Mouse (Mus musculus): ENCODE data around the gene Capn13. TPM values are rescaled to one million over a fixed set of nuclear protein-coding genes. Genes with fewer than 3 reads are reported as not detected.

Capn13 gene
- total and polyA plus RNA-seq, 2 experiments from 2014 or later: 0.09 TPM; not detected in 1

GRCm38 (mm10) chr17:73416181-73416795 lies 15.6 kb upstream of the Capn13 start:
- Histone ChIP-seq H3K27ac (ENCODE audit: low read depth, low read length) (no peak overlapping the region), H3K4me3 (ENCODE audit: low read depth, low read length) (no peak overlapping the region), H3K9me3 (ENCODE audit: low read length) (no peaks in the 10 kb centered on the region), H3K27me3 (ENCODE audit: insufficient read depth, low read length) (no peaks in the 10 kb centered on the region), H3K4me1 (ENCODE audit: insufficient read depth, low read length) (0 out of 2 replicates have a peak, but pooled peaks cover 6% of the 10 kb centered on the region), H3K9ac (replicated peaks; ENCODE audit: low read length, poor library complexity, severe bottlenecking) (no peak overlapping the region), H3K36me3 (ENCODE audit: insufficient read depth, low read length) (no peaks in the 10 kb centered on the region), H3K4me2 (ENCODE audit: low read depth, low read length, poor library complexity, severe bottlenecking) (no peak overlapping the region)
- DNase-seq (ENCODE audit: low spot score) (no peak), ATAC-seq (ENCODE audit: low FRiP score) (no peak)
- TF ChIP-seq CTCF (IDR thresholded peaks at IDR 0.05): no peak
- 66% methylated on average over 6 of the region's 6 CpGs for WGBS

- no peak overlapping the region for H3K27ac ChIP-seq (ENCODE audit: low read depth, low read length)
- H3K4me3 ChIP-seq (ENCODE audit: low read depth, low read length): no peak overlapping the region
- no peak overlapping the region for H3K9ac ChIP-seq (replicated peaks; ENCODE audit: low read length, poor library complexity, severe bottlenecking)
- 0 out of 2 replicates have a peak, but pooled peaks cover 3% of the 10 kb centered on the region for H3K4me1 ChIP-seq (ENCODE audit: insufficient read depth, low read length)
- DNase-seq (ENCODE audit: low spot score): no peak
- WGBS: 37% methylated on average over 4 of the region's 4 CpGs
- no peaks in the 10 kb centered on the region for H3K9me3 ChIP-seq (ENCODE audit: low read length)
- H3K27me3 ChIP-seq (ENCODE audit: insufficient read depth, low read length): no peaks in the 10 kb centered on the region
- no peak for ATAC-seq (ENCODE audit: low FRiP score)
- H3K36me3 ChIP-seq (ENCODE audit: insufficient read depth, low read length): no peaks in the 10 kb centered on the region
- TF ChIP-seq CTCF (IDR thresholded peaks at IDR 0.05): no peak
- H3K4me2 ChIP-seq (ENCODE audit: low read depth, low read length, poor library complexity, severe bottlenecking): no peak overlapping the region
Observed at GRCm38 (mm10) chr17:73411817-73412216, 11.2 kb upstream of the Capn13 start.

GRCm38 (mm10) chr17:73401272-73401671 lies 606 bp upstream of the Capn13 start:
- no peak overlapping the region for H3K9ac ChIP-seq (replicated peaks; ENCODE audit: low read length, poor library complexity, severe bottlenecking)
- no peaks in the 10 kb centered on the region for H3K9me3 ChIP-seq (ENCODE audit: low read length)
- ATAC-seq (ENCODE audit: low FRiP score) (no peak), DNase-seq (ENCODE audit: low spot score) (no peak)
- 90% methylated on average over 2 of the region's 2 CpGs for WGBS
- no peak for TF ChIP-seq CTCF (IDR thresholded peaks at IDR 0.05)
- H3K4me2 ChIP-seq (ENCODE audit: low read depth, low read length, poor library complexity, severe bottlenecking): no peak overlapping the region
- H3K27ac ChIP-seq (ENCODE audit: low read depth, low read length): no peak overlapping the region
- no peaks in the 10 kb centered on the region for H3K27me3 ChIP-seq (ENCODE audit: insufficient read depth, low read length)
- H3K4me1 ChIP-seq (ENCODE audit: insufficient read depth, low read length): no peaks in the 10 kb centered on the region
- H3K36me3 ChIP-seq (ENCODE audit: insufficient read depth, low read length): no peaks in the 10 kb centered on the region
- H3K4me3 ChIP-seq (ENCODE audit: low read depth, low read length): no peak overlapping the region

- no peak overlapping the region for H3K4me2 ChIP-seq (ENCODE audit: low read depth, low read length, poor library complexity, severe bottlenecking)
- ATAC-seq (ENCODE audit: low FRiP score): no peak
- no peaks in the 10 kb centered on the region for H3K9me3 ChIP-seq (ENCODE audit: low read length)
- 56% methylated on average over 2 of the region's 2 CpGs for WGBS
- no peak for DNase-seq (ENCODE audit: low spot score)
- no peaks in the 10 kb centered on the region for H3K36me3 ChIP-seq (ENCODE audit: insufficient read depth, low read length)
- no peaks in the 10 kb centered on the region for H3K4me1 ChIP-seq (ENCODE audit: insufficient read depth, low read length)
- no peak overlapping the region for H3K27ac ChIP-seq (ENCODE audit: low read depth, low read length)
- TF ChIP-seq CTCF (IDR thresholded peaks at IDR 0.05): no peak
- no peak overlapping the region for H3K4me3 ChIP-seq (ENCODE audit: low read depth, low read length)
- H3K9ac ChIP-seq (replicated peaks; ENCODE audit: low read length, poor library complexity, severe bottlenecking): no peak overlapping the region
- H3K27me3 ChIP-seq (ENCODE audit: insufficient read depth, low read length): no peaks in the 10 kb centered on the region
Observed at GRCm38 (mm10) chr17:73399136-73399535, 1.5 kb downstream of the Capn13 start.

- Histone ChIP-seq H3K4me3 (ENCODE audit: low read depth, low read length) (no peak overlapping the region), H3K27me3 (ENCODE audit: insufficient read depth, low read length) (no peaks in the 10 kb centered on the region), H3K9me3 (ENCODE audit: low read length) (no peaks in the 10 kb centered on the region), H3K4me2 (ENCODE audit: low read depth, low read length, poor library complexity, severe bottlenecking) (no peak overlapping the region), H3K27ac (ENCODE audit: low read depth, low read length) (no peak overlapping the region), H3K9ac (replicated peaks; ENCODE audit: low read length, poor library complexity, severe bottlenecking) (no peak overlapping the region), H3K36me3 (ENCODE audit: insufficient read depth, low read length) (no peaks in the 10 kb centered on the region), H3K4me1 (ENCODE audit: insufficient read depth, low read length) (no peaks in the 10 kb centered on the region)
- DNase-seq (ENCODE audit: low spot score) (no peak), ATAC-seq (ENCODE audit: low FRiP score) (no peak)
- 97% methylated on average over 1 of the region's 1 CpGs for WGBS
- no peak for TF ChIP-seq CTCF (IDR thresholded peaks at IDR 0.05)
Observed at GRCm38 (mm10) chr17:73393361-73393760, 7.3 kb downstream of the Capn13 start.

- ATAC-seq (ENCODE audit: low FRiP score): no peak
Observed at GRCm38 (mm10) chr17:73391771-73392170, 8.9 kb downstream of the Capn13 start.

More at GRCm38 (mm10) chr17:73391771-73392170, 8.9 kb downstream of the Capn13 start:
- Histone ChIP-seq H3K4me2 (ENCODE audit: low read depth, low read length, poor library complexity, severe bottlenecking) (no peak overlapping the region), H3K27ac (ENCODE audit: low read depth, low read length) (no peak overlapping the region), H3K4me1 (ENCODE audit: insufficient read depth, low read length) (no peaks in the 10 kb centered on the region), H3K9me3 (ENCODE audit: low read length) (no peaks in the 10 kb centered on the region), H3K36me3 (ENCODE audit: insufficient read depth, low read length) (no peaks in the 10 kb centered on the region), H3K4me3 (ENCODE audit: low read depth, low read length) (no peak overlapping the region), H3K9ac (replicated peaks; ENCODE audit: low read length, poor library complexity, severe bottlenecking) (no peak overlapping the region), H3K27me3 (ENCODE audit: insufficient read depth, low read length) (no peaks in the 10 kb centered on the region)
- no peak for TF ChIP-seq CTCF (IDR thresholded peaks at IDR 0.05)
- peak; percentile 62 for DNase-seq (ENCODE audit: low spot score)
- 47% methylated on average over 4 of the region's 4 CpGs for WGBS

Measured in midbrain, postnatal 0 days (tissue).